Mouse (Mus musculus) liver, adult 2 months (tissue): Measurements from ENCODE around the gene Tmem132a.

Experiments
- CTCF ChIP-seq: fragments of 200-500 bp; IDR thresholded peaks from 2 replicates; pipeline ENCODE4 v1.5.1; 2011; ENCODE audit warnings: low read depth, low read length, control low read depth
- POLR2A ChIP-seq: fragments of 200-500 bp; IDR thresholded peaks from 2 replicates; pipeline ENCODE4 v1.6.1; 2011; ENCODE audit warnings: low read length, control low read depth; ENCODE audit not compliant: insufficient read depth; ENCODE audit errors: extremely low read depth

- no peak for TF ChIP-seq POLR2A
- no peak for TF ChIP-seq CTCF
Measured at GRCm38 (mm10) chr19:10821319-10821718, 48.4 kb downstream of the Tmem132a start.
